Mouse (Mus musculus) embryonic facial prominence, embryonic 14.5 days (tissue): Measurements from ENCODE around the gene Galnt6. TPM values are rescaled to one million over a fixed set of nuclear protein-coding genes. Genes with fewer than 3 reads are reported as not detected.

Experiments
- ATAC-seq: fragments of 200-750 bp; cut with Nextera tagmentation; 2 replicates; pipeline ENCODE4 v1.8.0; 2017; ENCODE audit warnings: low read depth, moderate number of reproducible peaks, moderate TSS enrichment
- DNase-seq: peaks from one replicate; pipeline ENCODE4 v3.0.0-alpha.2; 2015; ENCODE audit warnings: low spot score
- H3K27ac ChIP-seq: fragments of 300-500 bp; sonication (generic); replicated peaks from 2 replicates; pipeline ENCODE4 v1.5.1; 2014; ENCODE audit warnings: low read depth, mild to moderate bottlenecking, low read length, moderate library complexity
- H3K27me3 ChIP-seq: fragments of 300-500 bp; sonication (generic); replicated peaks from 2 replicates; pipeline ENCODE4 v1.6.1; 2014; ENCODE audit warnings: low read length; ENCODE audit not compliant: control insufficient read depth, insufficient read depth
- H3K36me3 ChIP-seq: fragments of 300-500 bp; sonication (generic); 2 replicates; pipeline ENCODE4 v1.6.1; 2014; ENCODE audit warnings: low read length, mixed read lengths; ENCODE audit not compliant: control insufficient read depth, insufficient read depth
- H3K4me1 ChIP-seq: fragments of 300-500 bp; sonication (generic); 2 replicates; pipeline ENCODE4 v1.6.1; 2014; ENCODE audit warnings: antibody characterized with exemption, low read length; ENCODE audit not compliant: control insufficient read depth, insufficient read depth
- H3K4me2 ChIP-seq: fragments of 300-500 bp; sonication (generic); 2 replicates; pipeline ENCODE4 v1.6.1; 2014; ENCODE audit warnings: low read depth, mild to moderate bottlenecking, low read length, moderate library complexity, mixed read lengths
- H3K4me3 ChIP-seq: fragments of 300-500 bp; sonication (generic); 2 replicates; pipeline ENCODE4 v1.5.1; 2014; ENCODE audit warnings: low read depth, mild to moderate bottlenecking, low read length
- H3K9ac ChIP-seq: fragments of 300-500 bp; sonication (generic); 2 replicates; pipeline ENCODE4 v1.6.1; 2014; ENCODE audit warnings: low read depth, mild to moderate bottlenecking, low read length, moderate library complexity, mixed read lengths
- H3K9me3 ChIP-seq: fragments of 300-500 bp; sonication (generic); 2 replicates; pipeline ENCODE4 v1.6.1; 2016; ENCODE audit warnings: low read length; ENCODE audit not compliant: control insufficient read depth
- WGBS: fragments of 180-500 bp; shearing (Covaris S2); extraction: QIAGEN DNeasy Blood & Tissue Kit; methylation state at CpG from one replicate; pipeline ENCODE4 v1.1.7; 2014; 5-methylcytosine and 5-hydroxymethylcytosine counted together
- microRNA-seq: library from miRNA; unstranded; fragments of <30 nt; microRNA quantifications from one replicate; pipeline ENCODE4, GENCODE M21; 2016; ENCODE audit warnings: borderline number of aligned reads
- polyA plus RNA-seq: library from polyadenylated mRNA; unstranded; fragments of >200 nt; fragmentation: Nextera tagmentation; extraction: Ambion mirVana; gene quantifications from 2 replicates; pipeline ENCODE4 v1.2.1, GENCODE M21; 2014

The Galnt6 gene
- polyA plus RNA-seq, 1 experiment from 2014 or later = 2.1 TPM

DNA sequence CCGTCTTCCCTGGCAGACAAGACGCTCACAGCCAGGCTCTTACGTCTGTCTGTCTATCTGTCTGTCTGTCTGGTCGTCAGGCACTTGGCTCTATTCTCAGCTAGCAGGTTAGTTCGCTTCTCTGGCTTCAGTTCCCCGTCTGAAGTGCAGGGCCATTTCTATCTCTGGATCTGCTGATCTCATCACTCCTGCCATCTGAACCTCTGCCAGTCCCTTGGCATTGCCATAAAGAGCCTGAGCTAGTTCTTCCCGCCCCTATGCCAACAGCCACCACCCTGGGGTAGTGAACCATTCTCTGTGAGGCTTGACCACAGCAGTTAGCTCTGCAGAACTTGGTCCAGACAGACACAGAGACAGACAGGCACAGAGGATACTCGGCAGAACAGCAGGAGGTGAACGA, 68.9 kb downstream of the Galnt6 start:
- Histone ChIP-seq H3K36me3 (no peaks in the 10 kb centered on the region), H3K4me2 (no peak overlapping the region), H3K4me3 (no peak overlapping the region), H3K9me3 (no peaks in the 10 kb centered on the region), H3K4me1 (no peaks in the 10 kb centered on the region), H3K9ac (no peak overlapping the region), H3K27ac (no peak overlapping the region), H3K27me3 (no peaks in the 10 kb centered on the region)
- DNase-seq = no peak
- 81% methylated on average over 9 of the region's 9 CpGs for WGBS
- no peak for ATAC-seq

DNA sequence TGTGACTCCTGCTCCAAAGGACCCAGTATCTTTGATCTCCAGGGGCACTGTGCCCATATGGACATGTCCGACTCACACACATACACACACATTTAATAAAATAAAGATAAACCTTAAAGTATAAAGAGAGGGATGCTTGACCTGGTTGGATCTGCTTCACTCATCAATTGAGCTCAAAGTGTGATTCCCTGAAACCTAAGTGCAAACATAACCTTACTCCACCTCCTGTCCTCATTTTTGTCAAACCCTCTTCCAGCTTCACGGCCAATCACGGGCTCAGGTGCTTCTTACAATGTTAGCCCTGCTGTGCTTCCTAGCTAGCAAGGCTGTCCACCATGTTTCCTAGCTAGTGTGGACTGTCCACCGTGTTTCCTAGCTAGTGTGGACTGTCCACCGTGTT, 74.0 kb downstream of the Galnt6 start:
- no peaks in the 10 kb centered on the region for H3K27me3 ChIP-seq
- no peak overlapping the region for H3K4me3 ChIP-seq
- H3K27ac ChIP-seq = no peak overlapping the region
- ATAC-seq = no peak
- no peaks in the 10 kb centered on the region for H3K4me1 ChIP-seq
- 81% methylated on average over 5 of the region's 5 CpGs for WGBS
- H3K9ac ChIP-seq = no peak overlapping the region
- DNase-seq = no peak
- H3K9me3 ChIP-seq = no peaks in the 10 kb centered on the region
- H3K36me3 ChIP-seq = no peaks in the 10 kb centered on the region
- no peak overlapping the region for H3K4me2 ChIP-seq

DNA sequence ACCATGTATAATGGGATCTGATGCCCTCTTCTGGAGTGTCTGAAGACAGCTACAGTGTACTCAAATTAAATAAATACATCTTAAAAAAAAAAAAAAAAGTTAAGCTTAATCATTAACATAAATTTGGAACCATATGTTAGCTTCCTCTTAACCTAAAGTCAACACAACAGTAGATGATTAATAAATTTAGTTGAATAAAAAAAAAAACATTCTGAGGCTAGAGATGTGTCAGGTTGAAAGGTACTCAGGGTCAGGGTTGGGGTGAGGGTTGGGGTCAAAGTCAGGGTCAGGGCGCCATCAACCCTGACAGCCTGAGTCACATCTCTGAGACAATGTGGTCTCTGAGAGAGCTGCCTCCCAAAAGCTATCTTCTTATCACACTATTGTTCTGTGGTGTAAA, 74.9 kb downstream of the Galnt6 start:
- Histone ChIP-seq H3K4me1 (no peaks in the 10 kb centered on the region), H3K27ac (no peak overlapping the region), H3K36me3 (no peaks in the 10 kb centered on the region), H3K9ac (no peak overlapping the region), H3K4me2 (no peak overlapping the region), H3K27me3 (no peaks in the 10 kb centered on the region), H3K4me3 (no peak overlapping the region), H3K9me3 (no peaks in the 10 kb centered on the region)
- no peak for ATAC-seq
- WGBS = 71% methylated on average over 1 of the region's 1 CpGs
- DNase-seq = no peak

DNA sequence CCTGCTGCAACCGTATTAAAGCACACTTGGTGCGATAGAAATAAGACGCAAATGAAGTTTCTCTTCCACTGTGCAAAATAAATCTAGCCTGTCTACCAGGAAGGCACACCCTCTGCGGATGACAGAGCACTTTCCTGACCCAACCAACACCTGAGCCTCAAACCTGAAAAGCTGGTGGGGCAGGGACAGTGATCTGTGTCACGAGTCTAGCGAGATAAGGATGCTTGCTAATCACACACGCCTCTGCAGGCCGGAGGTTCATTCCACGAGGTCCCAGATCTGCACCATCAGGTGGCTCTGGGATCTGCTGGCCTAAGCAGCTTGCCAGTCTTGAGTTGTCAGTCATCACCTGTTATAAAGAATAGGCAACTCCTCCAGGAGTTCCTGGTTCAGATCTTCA, 77.6 kb downstream of the Galnt6 start:
- H3K27ac ChIP-seq = no peak overlapping the region
- no peaks in the 10 kb centered on the region for H3K9me3 ChIP-seq
- no peak overlapping the region for H3K4me3 ChIP-seq
- no peak overlapping the region for H3K4me2 ChIP-seq
- DNase-seq (no peak), ATAC-seq (no peak)
- no peaks in the 10 kb centered on the region for H3K36me3 ChIP-seq
- no peak overlapping the region for H3K9ac ChIP-seq
- no peaks in the 10 kb centered on the region for H3K4me1 ChIP-seq
- H3K27me3 ChIP-seq = no peaks in the 10 kb centered on the region
- 77% methylated on average over 9 of the region's 9 CpGs for WGBS

DNA sequence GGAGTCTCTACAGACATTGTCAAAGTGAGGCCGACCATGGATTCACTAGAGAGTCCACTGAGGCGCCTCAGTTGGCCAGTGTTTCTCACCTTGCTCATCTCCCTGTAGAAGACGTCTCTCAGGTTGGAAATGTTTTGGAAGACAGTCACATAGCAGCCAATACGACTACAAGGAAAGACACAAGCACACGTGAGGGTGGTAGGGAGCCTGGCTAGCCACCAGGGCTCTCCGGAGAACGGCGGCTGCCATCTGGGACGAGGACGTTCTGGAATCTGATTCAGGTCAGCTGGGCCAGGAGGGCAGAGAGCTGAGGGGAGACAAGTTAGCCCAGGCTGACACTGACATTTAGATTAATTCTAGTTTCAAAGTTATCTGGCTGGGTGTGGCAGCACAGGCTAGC, 79.1 kb downstream of the Galnt6 start:
- Histone ChIP-seq H3K9ac (no peak overlapping the region), H3K4me3 (no peak overlapping the region), H3K9me3 (no peaks in the 10 kb centered on the region), H3K27me3 (no peaks in the 10 kb centered on the region), H3K4me2 (no peak overlapping the region), H3K27ac (no peak overlapping the region), H3K36me3 (no peaks in the 10 kb centered on the region), H3K4me1 (no peaks in the 10 kb centered on the region)
- 83% methylated on average over 10 of the region's 10 CpGs for WGBS
- DNase-seq = no peak
- ATAC-seq = no peak

DNA sequence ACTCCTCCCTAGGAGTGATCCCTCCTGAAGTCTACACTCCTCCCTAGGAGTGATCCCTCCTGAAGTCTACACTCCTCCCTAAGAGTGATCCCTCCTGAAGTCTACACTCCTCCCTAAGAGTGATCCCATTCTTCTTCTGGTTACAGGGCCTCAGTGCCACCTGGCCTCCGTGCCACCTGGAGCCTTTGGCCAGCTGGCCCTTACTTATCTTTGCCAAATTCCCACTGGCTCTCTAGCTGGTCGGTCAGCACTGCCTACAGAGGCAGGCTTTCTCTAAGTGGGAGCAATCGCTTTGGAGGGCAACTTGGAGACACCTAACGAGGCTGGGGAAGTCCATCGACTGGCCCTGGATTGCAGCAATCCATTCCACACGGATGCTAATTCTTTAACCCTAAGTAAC, 83.0 kb downstream of the Galnt6 start:
- Histone ChIP-seq H3K4me2 (no peak overlapping the region), H3K9ac (no peak overlapping the region), H3K9me3 (no peaks in the 10 kb centered on the region), H3K4me1 (no peaks in the 10 kb centered on the region), H3K4me3 (no peak overlapping the region), H3K36me3 (no peaks in the 10 kb centered on the region), H3K27me3 (no peaks in the 10 kb centered on the region), H3K27ac (no peak overlapping the region)
- ATAC-seq (no peak), DNase-seq (no peak)
- 65% methylated on average over 6 of the region's 6 CpGs for WGBS

DNA sequence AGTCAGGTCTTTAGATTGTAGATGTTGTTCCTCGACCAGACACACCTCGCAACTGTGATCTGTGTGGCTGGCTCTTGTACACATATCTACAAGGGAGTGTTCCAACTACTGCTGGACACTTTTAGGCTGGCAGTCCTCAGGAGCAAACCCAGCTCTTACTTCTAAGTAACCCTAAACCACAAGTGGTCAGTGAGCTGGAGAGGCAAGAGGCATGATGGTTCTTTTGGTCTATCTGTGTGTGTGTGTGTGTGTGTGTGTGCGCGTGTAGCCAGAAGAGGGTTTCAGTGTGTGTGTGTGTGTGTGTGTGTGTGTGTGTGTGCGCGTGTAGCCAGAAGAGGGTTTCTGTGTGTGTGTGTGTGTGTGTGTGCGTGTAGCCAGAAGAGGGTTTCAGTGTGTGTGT, 86.7 kb downstream of the Galnt6 start:
- Histone ChIP-seq H3K9me3 (no peaks in the 10 kb centered on the region), H3K4me1 (no peaks in the 10 kb centered on the region), H3K36me3 (no peaks in the 10 kb centered on the region), H3K4me2 (no peak overlapping the region), H3K27me3 (peaks cover 13% of the 10 kb centered on the region), H3K27ac (no peak overlapping the region), H3K4me3 (no peak overlapping the region), H3K9ac (no peak overlapping the region)
- no peak for ATAC-seq
- DNase-seq = no peak
- 93% methylated on average over 5 of the region's 7 CpGs for WGBS

Small RNA genes lying within 50 kb of the gene (microRNA-seq; reads per million reads assigned to microRNA genes)
- gene Mir6961 = not detected

Other genes with a start within 250 kb of the Galnt6 start
- 15.5 and 17.3 TPM in 2 replicates for gene Csrnp2, start 233.9 kb downstream of the Galnt6 start, polyA plus RNA-seq
- 17.4 and 22.6 TPM in 2 replicates for gene Tfcp2, start 177.4 kb downstream of the Galnt6 start, polyA plus RNA-seq
- 8.3 and 10.1 TPM in 2 replicates for gene Pou6f1, start 129.4 kb downstream of the Galnt6 start, polyA plus RNA-seq
- gene Dazap2, start 114.0 kb downstream of the Galnt6 start, polyA plus RNA-seq = 185 and 189 TPM in 2 replicates
- gene Smagp, start 92.4 kb downstream of the Galnt6 start, polyA plus RNA-seq = 15.8 and 17.2 TPM in 2 replicates
- gene Bin2, start 59.8 kb downstream of the Galnt6 start, polyA plus RNA-seq = 2.3 and 2.4 TPM in 2 replicates
- gene Cela1, start 41.5 kb downstream of the Galnt6 start, polyA plus RNA-seq = 2.4 and 3.8 TPM in 2 replicates
- gene Slc4a8, start 32.4 kb upstream of the Galnt6 start, polyA plus RNA-seq = 3.1 and 4.3 TPM in 2 replicates
- 4.9 and 5.3 TPM in 2 replicates for gene Scn8a, start 140.5 kb upstream of the Galnt6 start, polyA plus RNA-seq